Mouse (Mus musculus) right cerebral cortex, postnatal 10 days (tissue): Measurements from ENCODE around the gene Slc1a5.

Experiments used
- DNase-seq, 2 experiments: peaks; one replicate each; pipeline ENCODE4 v3.0.0; 2021; ENCODE audit warnings: low spot score in 2 of 2

Slc1a5 gene

DNA sequence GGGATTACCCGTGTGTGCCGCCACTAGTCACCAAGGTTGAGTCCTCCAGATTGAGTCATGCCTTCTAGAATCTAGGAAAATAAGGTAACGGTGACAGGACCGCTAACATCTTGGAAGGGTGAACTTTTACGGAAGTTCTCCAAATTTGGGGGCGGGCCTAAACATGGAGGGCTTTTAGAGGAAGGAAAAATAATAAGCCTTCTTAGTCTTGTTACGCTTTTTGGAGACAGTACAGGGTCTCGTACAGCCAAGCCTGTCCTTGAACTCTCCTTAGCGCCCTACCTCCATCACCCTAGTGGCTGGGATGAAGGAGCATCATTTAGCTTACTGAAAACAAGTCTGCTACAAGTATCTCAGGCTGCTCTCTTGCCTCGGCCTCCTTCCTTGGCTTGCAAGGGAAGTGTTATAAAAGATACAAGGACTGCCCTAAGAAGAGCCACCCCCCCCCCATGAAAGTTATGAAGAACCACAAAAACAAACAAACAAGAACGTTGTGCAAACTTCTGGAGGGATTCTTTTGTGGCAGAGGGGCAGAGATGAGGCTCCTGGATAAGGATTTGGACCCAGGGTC is 1.5 kb downstream of the Slc1a5 start:
- DNase-seq = no peak

DNA sequence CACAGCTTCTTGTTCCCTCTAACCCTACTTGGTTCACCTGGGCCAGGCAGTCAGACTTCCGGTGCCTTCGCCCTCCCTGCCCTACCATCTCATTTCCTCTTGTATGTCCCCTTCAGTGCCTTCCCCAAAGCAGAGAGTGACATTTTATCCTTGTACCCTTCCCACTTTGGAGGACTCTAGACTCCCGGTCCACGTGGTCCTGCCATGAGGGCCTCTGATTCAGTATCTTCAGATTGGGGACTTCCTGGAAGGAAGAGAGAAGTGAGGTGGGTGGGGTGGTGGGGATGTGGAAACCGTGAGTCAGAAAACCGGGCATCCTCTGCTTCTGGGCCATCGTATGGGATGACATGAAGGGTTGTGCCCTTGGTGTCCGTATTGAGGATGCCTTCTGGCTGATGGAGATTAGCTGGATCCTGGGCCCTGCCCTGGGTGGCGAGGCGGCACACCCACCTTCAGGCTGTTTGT is 2.1 kb downstream of the Slc1a5 start:
- DNase-seq = no peak

DNA sequence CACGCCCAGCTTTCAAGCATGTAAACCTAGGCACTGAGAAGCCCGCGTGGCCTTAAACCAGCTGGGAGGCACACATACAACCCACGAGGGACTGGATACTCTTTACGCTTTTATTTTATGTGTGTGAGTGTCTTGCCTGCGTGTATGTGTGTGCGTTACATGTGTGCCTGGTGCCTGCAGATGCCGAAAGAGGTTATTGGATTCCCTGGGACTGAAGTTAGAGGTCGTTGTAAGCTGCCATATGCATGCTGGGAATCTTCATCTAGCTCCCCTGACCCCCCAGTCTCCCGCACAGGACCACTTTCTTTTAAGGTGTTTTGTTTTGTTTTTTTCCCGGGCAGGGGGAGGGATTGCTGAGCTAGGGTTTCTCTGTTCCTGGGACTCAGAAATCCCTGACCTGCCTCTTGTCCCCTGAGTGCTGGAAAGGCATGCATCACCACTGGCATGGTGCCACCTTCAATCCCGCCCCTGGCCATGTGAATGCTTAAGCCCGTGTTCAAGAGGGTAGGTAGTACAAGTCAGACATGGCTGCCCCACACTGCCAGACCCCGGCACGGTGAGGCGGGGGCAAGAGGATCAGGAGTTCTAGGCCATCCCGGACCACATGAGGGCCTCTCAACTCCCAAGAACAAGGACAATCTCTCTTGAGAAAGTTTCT is 2.7 kb downstream of the Slc1a5 start:
- no peak for DNase-seq

DNA sequence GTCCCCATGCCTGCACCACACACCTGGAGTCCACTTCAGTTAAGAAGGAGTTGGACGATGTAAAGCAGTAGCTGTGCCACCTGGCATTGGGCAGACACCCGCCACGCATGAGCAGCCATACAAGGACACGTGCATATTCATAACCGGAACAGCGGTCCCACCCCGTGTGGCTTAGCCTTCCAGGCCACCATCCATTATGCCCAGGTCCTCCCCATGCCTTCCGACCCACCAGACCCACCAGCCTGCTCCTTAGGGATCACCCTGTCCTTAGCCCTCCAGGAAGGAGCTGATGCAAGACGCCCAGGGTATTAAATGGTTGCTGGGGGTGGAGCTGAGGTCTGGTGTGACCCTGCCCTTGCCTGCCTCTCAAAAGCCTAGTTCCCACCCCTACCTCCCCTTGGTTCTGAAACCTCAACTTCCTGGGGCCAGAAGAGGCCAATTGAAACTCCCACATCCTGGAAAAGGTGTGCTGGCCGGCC is 3.4 kb downstream of the Slc1a5 start:
- no peak for DNase-seq

DNA sequence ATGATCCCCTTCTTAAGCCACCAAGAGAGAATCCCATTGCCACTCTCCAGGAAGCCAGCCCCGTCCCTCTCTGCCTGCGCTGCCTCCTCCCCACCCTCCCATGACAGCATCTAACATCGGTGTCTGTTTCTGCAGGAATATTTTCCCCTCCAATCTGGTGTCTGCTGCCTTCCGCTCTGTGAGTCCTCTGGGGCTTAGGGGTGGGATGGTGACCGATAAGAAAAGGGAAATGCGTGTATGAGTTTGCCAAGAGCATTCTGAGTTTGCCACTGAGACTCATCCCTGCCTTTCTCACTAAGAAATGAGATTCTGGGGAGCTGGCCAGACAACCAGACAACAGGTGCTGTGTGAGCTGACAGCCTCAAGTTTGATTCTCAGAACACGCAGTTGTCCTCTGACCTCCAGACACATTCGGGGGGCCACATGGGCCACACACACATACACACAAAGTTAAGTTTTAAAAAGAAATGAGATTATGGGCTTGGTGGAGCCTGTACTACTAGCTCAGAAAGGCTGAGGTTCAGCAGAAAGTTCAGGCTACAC is 4.5 kb downstream of the Slc1a5 start:
- DNase-seq = no peak

DNA sequence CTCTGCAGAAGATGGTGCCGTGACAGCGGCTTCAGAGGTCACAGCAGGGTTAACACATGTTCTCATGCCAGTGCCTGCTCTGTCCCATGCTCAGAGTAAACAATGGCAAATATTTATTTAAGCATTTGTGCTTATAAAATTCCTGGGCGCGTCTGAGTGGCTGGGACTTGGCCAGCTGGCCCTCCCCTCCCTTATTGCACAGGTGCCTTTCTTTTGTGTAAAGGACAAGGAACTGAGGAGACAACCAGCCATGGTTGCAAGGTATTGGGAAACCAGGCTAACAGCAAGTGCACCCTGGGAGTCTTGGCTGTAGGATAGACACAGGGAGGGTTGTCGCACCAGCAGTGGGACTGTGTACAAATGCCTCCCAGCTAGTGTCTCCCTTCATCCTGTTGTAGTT is 11.2 kb downstream of the Slc1a5 start:
- DNase-seq = no peak

DNA sequence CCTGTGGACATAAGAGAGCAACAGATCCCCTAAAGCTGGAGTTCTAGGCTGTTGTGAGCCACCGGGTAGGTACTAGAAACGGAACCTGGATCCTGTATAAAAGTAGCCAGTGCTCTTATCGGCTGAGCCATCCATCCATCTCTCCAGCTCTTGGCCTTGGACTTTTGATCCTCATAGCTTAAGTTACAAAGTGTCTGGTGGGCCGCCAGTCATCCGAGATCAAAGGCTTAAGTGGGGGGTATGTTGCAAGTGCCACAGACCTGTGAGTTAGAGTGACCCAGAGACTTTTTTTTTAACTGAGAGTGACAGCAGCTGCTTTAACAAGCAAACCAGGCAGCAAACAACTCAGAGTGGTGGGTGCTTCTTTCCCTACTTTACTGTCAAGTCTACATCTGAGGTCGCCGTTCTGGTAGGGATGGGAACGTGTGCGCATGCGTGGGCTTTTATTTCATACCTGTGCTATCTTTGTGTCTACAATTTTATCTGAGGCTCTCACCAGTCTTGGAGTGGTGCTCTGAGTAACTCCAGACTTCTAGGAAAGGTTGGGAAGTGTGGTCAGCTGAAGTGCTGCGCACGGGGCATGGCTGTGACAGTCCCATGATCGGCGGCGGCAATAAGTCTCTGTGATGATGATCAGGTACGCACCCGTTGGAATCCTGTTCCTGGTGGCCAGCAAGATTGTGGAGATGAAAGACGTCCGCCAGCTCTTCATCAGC is 12.0 kb downstream of the Slc1a5 start:
- no peak for DNase-seq

DNA sequence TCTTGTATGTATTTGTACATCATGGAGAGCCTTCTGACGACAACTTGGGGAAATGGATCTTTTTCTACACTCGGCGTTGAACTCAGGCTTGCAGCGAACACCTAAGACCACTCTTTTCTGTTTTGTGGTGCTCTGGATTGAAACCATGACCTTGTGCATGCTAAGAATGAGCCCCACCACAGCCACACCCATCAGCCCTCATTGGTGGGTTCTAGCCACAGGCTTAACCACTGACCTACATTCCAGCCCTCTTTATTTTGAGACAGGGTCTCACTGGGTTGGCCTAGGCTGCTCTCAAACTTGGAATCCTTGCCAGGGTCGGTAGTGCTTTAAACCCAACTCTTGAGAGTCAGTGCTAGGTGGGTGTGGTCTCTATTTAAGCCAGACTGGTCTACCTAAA is 13.7 kb downstream of the Slc1a5 start:
- DNase-seq = no peak

DNA sequence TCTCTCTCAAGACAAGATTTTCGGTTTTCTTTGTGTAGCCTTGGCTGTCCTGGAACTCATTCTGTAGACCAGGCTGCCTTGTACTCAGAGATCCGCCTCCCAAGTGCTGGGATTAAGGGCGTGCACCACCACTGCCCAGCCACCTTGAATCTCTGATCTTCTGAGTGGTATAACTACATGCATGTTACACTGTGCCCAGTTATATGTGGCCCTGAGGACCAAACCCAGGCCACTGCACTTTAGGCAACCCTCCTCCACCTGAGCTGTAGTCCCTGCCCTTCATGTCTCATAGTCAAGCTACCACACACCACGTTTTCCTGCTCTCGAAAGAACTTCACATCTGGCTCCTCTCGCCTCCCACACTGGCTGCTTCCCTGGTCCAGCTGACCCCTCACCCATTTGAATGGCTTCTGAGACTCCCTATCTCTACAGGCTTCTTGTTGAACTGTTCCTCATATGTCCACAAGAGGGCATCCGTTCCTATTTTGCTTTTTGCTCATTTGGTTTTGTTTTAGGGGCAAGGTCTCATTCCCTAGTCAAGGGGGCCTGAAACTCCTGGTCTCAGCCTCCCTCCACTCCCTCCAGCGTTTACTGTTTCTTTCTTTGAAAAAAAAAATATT is 23.4 kb downstream of the Slc1a5 start:
- no peak for DNase-seq

DNA sequence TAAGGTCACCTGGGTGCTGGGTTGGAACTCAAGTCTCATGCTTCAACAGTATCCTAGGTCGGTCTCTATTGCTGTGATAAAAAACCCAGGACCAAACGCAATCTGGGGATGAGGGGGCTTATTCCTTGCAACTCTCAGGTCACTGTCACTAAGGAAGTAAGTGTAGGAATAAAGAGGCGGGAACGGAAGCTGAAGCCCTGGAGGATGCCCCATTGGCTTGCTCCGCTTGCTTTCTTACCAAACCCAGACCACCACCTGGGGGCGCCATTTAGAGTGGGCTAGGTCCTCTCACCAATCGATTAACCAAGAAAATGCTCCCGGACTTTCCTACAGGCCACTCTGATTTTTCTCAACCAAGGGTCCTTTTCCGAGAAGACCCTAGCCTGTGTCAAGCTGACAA is 26.8 kb downstream of the Slc1a5 start:
- no peak for DNase-seq

DNA sequence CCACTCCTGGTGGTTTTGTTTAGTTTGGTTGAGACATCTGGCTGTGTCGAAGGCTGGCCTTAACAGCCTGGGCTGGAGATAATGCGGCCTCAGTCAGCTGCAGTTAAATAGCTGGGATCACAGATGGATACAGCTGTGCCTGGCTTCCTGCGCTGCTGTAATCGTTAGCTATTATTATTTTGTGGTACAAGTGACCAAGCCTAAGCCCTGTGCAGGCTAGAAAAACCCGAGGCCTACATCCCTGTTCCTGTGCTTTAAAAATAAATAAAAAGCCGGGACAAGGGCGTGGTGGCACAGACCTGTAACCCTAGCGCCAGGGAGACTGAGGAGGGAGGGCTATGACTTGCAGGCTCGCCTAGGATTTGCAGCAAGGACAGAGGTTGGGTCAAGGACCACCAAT is 27.5 kb downstream of the Slc1a5 start:
- no peak for DNase-seq

DNA sequence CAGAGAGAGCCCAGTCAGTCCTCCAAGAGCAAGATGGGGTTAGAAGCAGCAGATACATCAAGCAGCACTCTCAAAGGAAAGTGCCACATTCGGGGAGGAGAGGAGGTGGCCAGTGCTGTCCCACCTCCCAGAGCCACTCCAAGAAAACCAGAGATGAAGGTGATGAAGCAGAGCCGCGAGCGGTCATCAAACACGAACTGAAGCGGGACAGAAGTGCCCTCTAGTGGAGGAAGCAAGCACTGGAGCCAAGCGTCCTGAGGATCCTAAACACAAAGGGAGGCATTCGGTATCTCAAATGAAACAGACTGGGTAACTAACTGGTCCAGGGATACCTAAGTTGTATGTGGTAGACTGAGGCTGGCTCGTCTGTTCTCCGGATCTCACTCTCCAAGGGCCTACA is 28.6 kb downstream of the Slc1a5 start:
- DNase-seq = peak; percentile 79 to 82

DNA sequence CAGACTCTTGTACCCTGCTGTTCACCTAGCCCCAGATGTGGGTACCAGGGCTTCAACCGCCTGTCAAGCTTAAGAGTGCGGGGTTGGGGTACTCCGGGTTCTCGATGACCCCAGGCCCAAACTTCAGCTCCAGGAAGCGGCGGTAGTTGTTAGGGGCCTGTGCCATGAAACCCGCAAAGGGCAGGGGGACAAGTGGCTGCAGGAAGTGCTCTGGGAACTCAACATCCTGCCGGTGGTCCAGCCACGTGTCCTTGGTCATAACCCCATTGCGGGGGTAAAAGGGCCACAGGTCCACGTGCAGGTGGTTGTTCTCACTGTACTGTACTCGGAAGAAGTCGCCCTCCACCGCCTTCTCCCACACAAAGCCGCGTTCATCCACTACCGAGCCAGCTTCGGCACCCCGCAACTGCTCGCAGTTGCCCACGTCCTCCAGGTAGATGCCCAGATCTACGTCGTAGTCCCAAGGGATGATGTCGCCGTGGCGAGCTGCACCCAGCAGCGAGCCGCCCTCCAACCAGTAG is 29.3 kb downstream of the Slc1a5 start:
- DNase-seq = no peak

DNA sequence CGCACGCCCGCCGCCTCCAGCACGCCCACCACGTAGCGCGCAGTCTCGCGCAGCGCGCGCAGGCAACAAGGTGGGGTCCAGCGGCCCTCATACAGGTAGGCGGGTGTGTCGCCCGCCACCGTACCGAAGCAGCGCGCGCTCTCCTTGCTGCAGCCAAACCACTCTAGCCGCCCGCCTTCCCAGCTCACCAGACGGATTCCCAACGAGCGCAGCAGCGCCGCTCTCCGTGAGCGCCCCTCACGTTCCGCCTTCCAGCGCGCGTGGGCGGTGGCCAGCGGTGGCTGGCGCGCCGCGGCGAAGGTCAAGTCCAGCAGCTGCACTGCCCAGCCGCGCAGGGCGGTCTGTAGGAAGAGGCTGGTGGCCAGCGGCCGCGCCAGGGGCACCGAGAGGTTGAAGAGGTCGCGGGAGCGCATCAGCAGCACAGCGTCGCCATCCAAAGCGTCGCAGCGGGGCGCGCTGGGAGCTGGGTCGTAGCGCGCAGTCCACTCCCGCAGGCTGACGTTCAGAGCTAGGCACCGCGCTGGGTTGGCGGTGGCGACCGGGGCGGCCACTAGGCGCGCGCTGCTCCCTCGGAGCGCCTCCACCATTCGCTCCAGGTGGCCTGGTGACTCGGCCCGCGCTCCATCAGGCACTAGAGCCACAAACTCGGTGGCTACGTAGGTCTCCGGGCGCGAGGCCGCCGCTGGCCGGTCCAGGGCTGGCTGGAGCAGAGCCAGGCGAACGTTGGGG is 29.9 kb downstream of the Slc1a5 start:
- DNase-seq = peak; percentile 74 to 76

DNA sequence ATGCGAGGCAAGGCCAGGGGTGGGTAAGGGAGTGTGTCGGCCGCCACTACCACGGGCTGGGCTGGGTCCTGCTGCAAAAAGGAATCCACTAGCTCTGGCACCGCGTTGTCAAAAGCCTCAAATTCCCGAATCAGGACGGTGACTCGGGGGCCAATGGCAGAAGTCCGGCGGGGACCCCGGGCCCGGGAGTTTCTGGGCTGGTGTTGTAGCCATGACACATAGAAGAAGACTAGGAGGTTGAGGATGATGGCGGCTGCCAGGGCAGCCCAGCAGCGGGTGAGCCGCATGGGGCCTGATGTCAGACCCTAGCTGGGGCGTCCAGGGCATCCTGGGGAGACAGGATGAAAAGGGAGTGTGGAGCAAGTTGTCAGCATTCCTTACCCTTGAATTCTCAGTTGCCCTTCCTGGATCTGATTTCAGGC is 30.5 kb downstream of the Slc1a5 start:
- no peak for DNase-seq

DNA sequence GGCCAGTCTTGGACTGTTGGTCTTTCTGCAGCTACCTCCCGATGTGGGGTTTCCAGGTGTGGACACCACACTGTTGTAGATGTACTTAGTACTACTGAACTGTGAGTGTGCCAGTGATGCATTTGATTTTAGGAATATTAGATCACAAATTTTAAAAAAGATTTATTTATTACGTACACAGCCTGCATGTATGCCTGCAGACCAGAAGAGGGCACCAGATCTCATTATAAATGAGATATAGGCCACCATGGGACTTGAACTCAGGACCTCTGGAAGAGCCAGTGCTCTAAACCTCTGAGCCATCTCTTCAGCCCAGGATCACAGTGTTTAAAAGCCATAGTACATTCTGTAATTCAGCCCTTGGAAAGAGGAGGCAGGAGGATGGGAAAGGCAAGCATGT is 31.4 kb downstream of the Slc1a5 start:
- no peak for DNase-seq

DNA sequence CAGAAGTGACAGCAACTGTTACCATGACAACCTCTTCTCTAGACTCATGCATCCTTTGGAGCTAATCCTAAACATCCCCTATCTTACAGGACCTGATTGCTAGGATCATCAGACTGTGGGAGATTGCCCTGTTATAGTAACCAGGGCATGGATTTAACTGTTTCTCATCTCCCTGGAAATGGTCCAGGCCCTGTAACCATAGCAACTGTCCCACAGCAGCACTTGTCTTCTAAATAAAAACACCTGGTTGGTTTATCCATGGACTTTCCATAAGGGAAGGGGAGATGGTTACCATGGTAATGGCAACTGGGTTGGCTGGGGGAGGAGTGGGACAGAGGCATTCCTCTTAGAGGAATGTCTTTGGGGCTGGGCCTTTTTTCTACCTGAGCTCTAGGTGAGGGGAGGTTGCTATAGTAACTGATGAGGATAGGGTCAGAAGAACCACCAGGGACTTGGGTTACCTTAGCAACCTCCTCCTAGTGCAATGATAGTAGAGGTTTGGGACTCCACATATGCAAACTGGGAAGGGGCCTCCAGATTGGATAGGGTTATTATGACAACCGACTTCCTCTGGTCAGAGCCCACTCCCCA is 34.3 kb downstream of the Slc1a5 start, which contains the start of gene Strn4:
Gene Strn4 (plus strand): TSS at position 539 of the 591 bp plus-strand sequence.
- DNase-seq = peak; percentile 71 to 85

DNA sequence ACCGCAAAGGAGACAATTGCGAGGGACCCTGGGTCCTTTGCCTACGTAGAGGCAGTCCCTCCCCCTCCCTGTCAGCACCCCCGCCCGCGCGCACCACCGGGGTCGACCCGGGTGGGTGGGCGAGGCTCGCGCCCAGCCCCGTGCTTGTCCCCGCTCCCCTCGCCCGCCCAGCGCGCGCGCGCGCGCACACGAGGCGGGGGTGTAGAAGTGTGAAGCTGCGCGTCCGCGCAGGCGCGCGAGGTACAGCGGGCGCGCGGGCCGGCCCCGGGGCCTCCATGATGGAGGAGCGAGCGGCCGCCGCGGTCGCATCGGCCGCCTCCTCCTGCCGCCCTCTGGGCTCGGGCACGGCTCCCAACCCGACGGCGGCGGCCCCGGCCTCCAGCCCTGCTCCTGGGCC is 34.9 kb downstream of the Slc1a5 start:
- peak; percentile 89 to 92 for DNase-seq

DNA sequence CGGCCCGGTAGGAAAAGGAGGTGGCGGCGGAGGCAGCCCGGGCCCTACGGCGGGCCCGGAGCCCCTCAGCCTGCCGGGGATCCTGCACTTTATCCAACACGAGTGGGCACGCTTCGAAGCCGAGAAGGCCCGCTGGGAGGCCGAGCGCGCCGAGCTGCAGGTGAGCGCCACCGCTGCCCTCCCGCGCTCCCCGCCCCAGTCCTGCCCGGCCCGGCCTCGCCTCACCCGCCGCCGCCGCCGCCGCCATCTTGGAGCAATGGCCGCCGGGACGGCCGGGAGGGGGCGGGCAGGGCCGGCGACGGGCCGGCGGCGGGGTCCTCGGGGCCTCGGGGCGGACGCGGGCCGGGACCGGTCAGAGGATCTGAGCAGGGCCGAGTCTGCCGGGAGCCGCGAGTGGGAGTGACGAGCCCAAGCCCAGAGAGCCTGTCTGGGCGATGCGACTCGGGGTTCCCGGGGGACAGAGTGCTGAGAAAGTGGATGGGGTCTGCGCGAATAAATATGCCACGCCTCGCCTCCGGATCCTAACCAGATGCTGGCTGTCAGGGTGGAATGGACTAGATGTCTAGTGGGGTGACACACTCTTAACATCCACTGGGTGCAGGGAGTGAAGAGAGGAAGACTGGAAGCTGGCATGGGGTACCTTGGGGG is 35.5 kb downstream of the Slc1a5 start, which contains the start of gene Fkrp:
Gene Fkrp (minus strand): TSS at position 258 of the 648 bp plus-strand sequence.
- peak in 1 of 2 experiments; percentile 62 for DNase-seq

DNA sequence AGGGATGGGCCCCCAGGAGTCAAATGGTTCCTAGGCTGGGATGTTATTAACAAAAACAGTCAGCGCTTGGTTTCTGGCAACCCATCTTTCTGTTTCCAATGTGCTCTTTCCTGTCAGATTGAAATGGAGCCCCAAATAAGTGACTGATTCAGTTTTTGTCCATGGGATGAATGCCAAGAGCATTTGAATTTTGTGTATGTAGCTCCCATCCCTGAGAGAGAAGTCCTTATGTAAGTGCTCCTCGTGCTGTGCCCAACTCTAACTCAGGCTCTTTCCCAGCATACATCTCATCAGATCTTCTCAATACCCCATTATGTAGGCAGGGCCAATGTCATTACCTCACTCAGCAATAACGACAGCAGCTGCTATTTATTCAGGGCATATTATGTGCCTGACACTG is 36.6 kb downstream of the Slc1a5 start:
- no peak for DNase-seq
